In genomic region chrX:169692225-169692909, GRCm38 (mm10) we compare ENCODE assay signal across 23 mouse cellular contexts. TPM values are rescaled to one million over a fixed set of nuclear protein-coding genes. Genes with fewer than 3 reads are reported as not detected.
DNase-seq lines count a peak whose midpoint lies in the region; ATAC-seq and TF ChIP-seq lines count a peak whose summit lies in the region.
"Had no signal": no experiment of that assay in that cellular context is flagged by ENCODE, and none has a peak within 500 bp of the region (broad histone marks: within the 10 kb centered on the region; RNA-seq: fewer than 3 reads in every experiment).

No protein-coding gene starts in this region.

- intact Hi-C loops in heart, postnatal 10 days (cut with DNase I), result no loop called here

- no peak for DNase-seq in heart, postnatal 10 days
- DNase-seq in urinary bladder, postnatal 36 days (ENCODE audit: low spot score in 2 of 2), result no peak
- DNase-seq in embryo, embryonic 10.5 days (ENCODE audit: low spot score), result no peak
- DNase-seq: cerebellum, adult 11-12 months; cerebellum, postnatal 36 days; gastrocnemius, postnatal 10 days; layer of hippocampus, postnatal 36 days; left cerebral cortex, postnatal 4 days; lung, adult 2 months; right cerebral cortex, postnatal 14 days; thymus, postnatal 36 days had no signal

- no peak overlapping the region for H3K9ac ChIP-seq in heart, embryonic 13.5 days
- no peak overlapping the region for H3K9ac ChIP-seq in heart, embryonic 16.5 days (ENCODE audit: low read length)
- H3K9ac ChIP-seq in forebrain, embryonic 15.5 days (replicated peaks), result no peak overlapping the region
- H3K9ac ChIP-seq: embryonic facial prominence, embryonic 12.5 days; forebrain, embryonic 13.5 days; hindbrain, embryonic 13.5 days; intestine, embryonic 15.5 days; neural tube, embryonic 12.5 days had no signal

- TF ChIP-seq CTCF in embryonic fibroblast, embryonic 13.5 days (IDR thresholded peaks at IDR 0.05; ENCODE audit: borderline replicate concordance, insufficient read depth, low read length), result no peak

- ATAC-seq in heart, embryonic 13.5 days (ENCODE audit: extremely low read depth, insufficient number of reproducible peaks, low FRiP score, low TSS enrichment), result no peak
- ATAC-seq in heart, embryonic 16.5 days (replicated peaks; ENCODE audit: extremely low read depth, insufficient read depth, low FRiP score), result no peak
- ATAC-seq in megakaryocyte progenitor cell, adult 5-6 weeks (replicated peaks; ENCODE audit: poor library complexity), result peak; percentile 76
- ATAC-seq in forebrain, embryonic 15.5 days (replicated peaks), result no peak
- ATAC-seq: activated CD4-positive, CD25-positive, alpha-beta regulatory T cell, adult 4 months; forebrain, embryonic 13.5 days; intestine, embryonic 15.5 days had no signal

- 48% methylated on average over 6 of the region's 6 CpGs for WGBS in heart, embryonic 13.5 days
- WGBS in heart, embryonic 16.5 days, result 46% methylated on average over 6 of the region's 6 CpGs
- WGBS in forebrain, embryonic 15.5 days, result 63% methylated on average over 6 of the region's 6 CpGs

- H3K27ac ChIP-seq in heart, embryonic 13.5 days (replicated peaks), result peak overlapping the region; percentile 16; the same call in 1 of the 2 replicates
- peak overlapping the region; percentile 65; the same call in 1 of the 2 replicates for H3K27ac ChIP-seq in embryonic fibroblast, embryonic 13.5 days (ENCODE audit: insufficient read depth, low read length)
- peak overlapping the region; percentile 43 for H3K27ac ChIP-seq in heart, embryonic 16.5 days (ENCODE audit: low read length)
- no peak overlapping the region for H3K27ac ChIP-seq in forebrain, embryonic 15.5 days (replicated peaks)
- H3K27ac ChIP-seq: embryonic facial prominence, embryonic 12.5 days; forebrain, embryonic 13.5 days; hindbrain, embryonic 13.5 days; intestine, embryonic 15.5 days; kidney, postnatal 0 days; neural tube, embryonic 12.5 days had no signal

- no peak for TF ChIP-seq POLR2A in embryonic fibroblast, embryonic 13.5 days (IDR thresholded peaks at IDR 0.05; ENCODE audit: low read depth, low read length)

- H3K4me2 ChIP-seq in heart, embryonic 13.5 days, result peak overlapping the region; percentile 6
- no peak overlapping the region for H3K4me2 ChIP-seq in heart, embryonic 16.5 days (ENCODE audit: low read depth, low read length)
- H3K4me2 ChIP-seq in forebrain, embryonic 15.5 days (replicated peaks), result no peak overlapping the region
- H3K4me2 ChIP-seq: embryonic facial prominence, embryonic 12.5 days; forebrain, embryonic 13.5 days; hindbrain, embryonic 13.5 days; intestine, embryonic 15.5 days; neural tube, embryonic 12.5 days had no signal

- H3K9me3 ChIP-seq in heart, embryonic 13.5 days, result no peaks in the 10 kb centered on the region
- H3K9me3 ChIP-seq in heart, embryonic 16.5 days (replicated peaks; ENCODE audit: control insufficient read depth, low read length), result no peaks in the 10 kb centered on the region
- H3K9me3 ChIP-seq in forebrain, embryonic 15.5 days, result no peaks in the 10 kb centered on the region
- H3K9me3 ChIP-seq: embryonic facial prominence, embryonic 12.5 days; forebrain, embryonic 13.5 days; hindbrain, embryonic 13.5 days; intestine, embryonic 15.5 days; neural tube, embryonic 12.5 days had no signal

- no peak overlapping the region for H3K4me3 ChIP-seq in heart, embryonic 13.5 days
- no peak overlapping the region for H3K4me3 ChIP-seq in embryonic fibroblast, embryonic 13.5 days (ENCODE audit: insufficient read depth, low read length)
- H3K4me3 ChIP-seq in heart, embryonic 16.5 days (ENCODE audit: low read length), result no peak overlapping the region
- no peak overlapping the region for H3K4me3 ChIP-seq in forebrain, embryonic 15.5 days
- H3K4me3 ChIP-seq: embryonic facial prominence, embryonic 12.5 days; forebrain, embryonic 13.5 days; hindbrain, embryonic 13.5 days; intestine, embryonic 15.5 days; neural tube, embryonic 12.5 days had no signal

- no peaks in the 10 kb centered on the region for H3K36me3 ChIP-seq in heart, embryonic 13.5 days
- no peaks in the 10 kb centered on the region for H3K36me3 ChIP-seq in heart, embryonic 16.5 days (ENCODE audit: control insufficient read depth, insufficient read depth)
- H3K36me3 ChIP-seq in forebrain, embryonic 15.5 days, result no peaks in the 10 kb centered on the region
- H3K36me3 ChIP-seq: embryonic facial prominence, embryonic 12.5 days; hindbrain, embryonic 13.5 days; intestine, embryonic 15.5 days; neural tube, embryonic 12.5 days had no signal

- H3K27me3 ChIP-seq in heart, embryonic 13.5 days (replicated peaks), result peaks cover 3% of the 10 kb centered on the region; the same call in 1 of the 2 replicates
- no peaks in the 10 kb centered on the region for H3K27me3 ChIP-seq in heart, embryonic 16.5 days (ENCODE audit: control insufficient read depth, insufficient read depth, low read length)
- no peaks in the 10 kb centered on the region for H3K27me3 ChIP-seq in forebrain, embryonic 15.5 days
- H3K27me3 ChIP-seq: intestine, embryonic 15.5 days; neural tube, embryonic 12.5 days had no signal

- peaks cover 15% of the 10 kb centered on the region for H3K4me1 ChIP-seq in heart, embryonic 13.5 days
- no peaks in the 10 kb centered on the region for H3K4me1 ChIP-seq in embryonic fibroblast, embryonic 13.5 days (ENCODE audit: control insufficient read depth, insufficient read depth, low read length)
- H3K4me1 ChIP-seq in heart, embryonic 16.5 days (ENCODE audit: control insufficient read depth, insufficient read depth, low read length), result peaks cover 6% of the 10 kb centered on the region
- no peaks in the 10 kb centered on the region for H3K4me1 ChIP-seq in forebrain, embryonic 15.5 days
- H3K4me1 ChIP-seq: embryonic facial prominence, embryonic 12.5 days; forebrain, embryonic 13.5 days; hindbrain, embryonic 13.5 days; intestine, embryonic 15.5 days; neural tube, embryonic 12.5 days had no signal

RNA-seq across cellular contexts. Expression of gene Mid1, which starts 7.4 kb away (rescaled TPM):
- polyA plus RNA-seq in heart, embryonic 13.5 days (2015; fragmentation: Nextera tagmentation; extraction: Ambion mirVana), result 6.0 and 7.2 TPM in 2 replicates
- 10 to 100 TPM in 1 of 2 experiments, 1 to 10 TPM in 1; 9.8 to 12.1 TPM for total RNA-seq in heart, postnatal 10 days (2021)
- polyA plus RNA-seq in embryonic fibroblast, embryonic 13.5 days (2011; ENCODE audit: insufficient read length, low read depth, missing spikeins), result 25.1 and 36.1 TPM in 2 replicates
- 6.2 and 6.7 TPM in 2 replicates for polyA plus RNA-seq in heart, embryonic 16.5 days (2015; fragmentation: Nextera tagmentation; extraction: Ambion mirVana)
- total RNA-seq in megakaryocyte progenitor cell, adult 5-6 weeks (2015), result 40.9 and 43.8 TPM in 2 replicates
- 10.7 and 14.3 TPM in 2 replicates for total RNA-seq in megakaryocyte progenitor cell, adult 5-6 weeks (2017)
- 8.6 and 10.3 TPM in 2 replicates for polyA plus RNA-seq in forebrain, embryonic 15.5 days (2015; fragmentation: Nextera tagmentation; extraction: Ambion mirVana)
